Mouse (Mus musculus) lung, embryonic 15.5 days (tissue): ENCODE measurements around the gene Shank3. TPM values are rescaled to one million over a fixed set of nuclear protein-coding genes. Genes with fewer than 3 reads are reported as not detected.

ENCODE experiments used
- polyA plus RNA-seq: library from polyadenylated mRNA; unstranded; fragments of >200 nt; fragmentation: Nextera tagmentation; extraction: Ambion mirVana; gene quantifications from 2 replicates; pipeline ENCODE4 v1.2.1, GENCODE M21; 2015

The Shank3 gene
- polyA plus RNA-seq, 1 experiment from 2014 or later = 2.8 TPM

Other genes with a start within 250 kb of the Shank3 start
- gene Sbf1, start 184.3 kb upstream of the Shank3 start, polyA plus RNA-seq = 50.3 and 53.7 TPM in 2 replicates
- 0.45 and 0.69 TPM in 2 replicates for gene Adm2, start 176.9 kb upstream of the Shank3 start, polyA plus RNA-seq
- not detected in 2 replicates for gene Miox, start 165.2 kb upstream of the Shank3 start, polyA plus RNA-seq
- 70.7 and 74.4 TPM in 2 replicates for gene Lmf2, start 144.0 kb upstream of the Shank3 start, polyA plus RNA-seq
- 160 and 168 TPM in 2 replicates for gene Ncaph2, start 143.9 kb upstream of the Shank3 start, polyA plus RNA-seq
- 5.6 and 5.9 TPM in 2 replicates for gene Sco2, start 125.8 kb upstream of the Shank3 start, polyA plus RNA-seq
- 1.1 and 1.7 TPM in 2 replicates for gene Tymp, start 122.6 kb upstream of the Shank3 start, polyA plus RNA-seq
- 3.0 and 4.1 TPM in 2 replicates for gene Odf3b, start 120.3 kb upstream of the Shank3 start, polyA plus RNA-seq
- not detected in 2 replicates for gene Klhdc7b, start 114.7 kb upstream of the Shank3 start, polyA plus RNA-seq
- gene Syce3, start 89.1 kb upstream of the Shank3 start, polyA plus RNA-seq = not detected in 2 replicates
- 4.2 and 5.1 TPM in 2 replicates for gene Cpt1b, start 73.8 kb upstream of the Shank3 start, polyA plus RNA-seq
- 2.3 and 2.4 TPM in 2 replicates for gene C730034F03Rik, start 70.0 kb upstream of the Shank3 start, polyA plus RNA-seq
- 0.40 TPM in 1 of 2 replicates, not detected in the other for gene Gm44502, start 69.9 kb upstream of the Shank3 start, polyA plus RNA-seq
- 51.3 and 57.9 TPM in 2 replicates for gene Chkb, start 69.7 kb upstream of the Shank3 start, polyA plus RNA-seq
- gene Mapk8ip2, start 45.7 kb upstream of the Shank3 start, polyA plus RNA-seq = 0.65 and 0.97 TPM in 2 replicates
- 21.5 and 22.7 TPM in 2 replicates for gene Arsa, start 22.2 kb upstream of the Shank3 start, polyA plus RNA-seq
- 0.10 and 0.20 TPM in 2 replicates for gene Acr, start 68.7 kb downstream of the Shank3 start, polyA plus RNA-seq
- 45.9 and 46.2 TPM in 2 replicates for gene Rabl2, start 92.3 kb downstream of the Shank3 start, polyA plus RNA-seq